Mouse (Mus musculus): ENCODE results near the gene Desi2.

- TF ChIP-seq POLR2A (IDR thresholded peaks at IDR 0.05; ENCODE audit: low read depth, low read length) (no peak), CTCF (IDR thresholded peaks at IDR 0.05; ENCODE audit: borderline replicate concordance, insufficient read depth, low read length) (no peak)
These were observed 96.9 kb downstream of the Desi2 start for GRCm38 (mm10) chr1:178283946-178284720.
